Mouse (Mus musculus): Measurements from ENCODE around the gene Mrps34. TPM values are rescaled to one million over a fixed set of nuclear protein-coding genes. Genes with fewer than 3 reads are reported as not detected.

Gene Mrps34
- polyA plus RNA-seq, 1 experiment = 68.9 TPM

DNA sequence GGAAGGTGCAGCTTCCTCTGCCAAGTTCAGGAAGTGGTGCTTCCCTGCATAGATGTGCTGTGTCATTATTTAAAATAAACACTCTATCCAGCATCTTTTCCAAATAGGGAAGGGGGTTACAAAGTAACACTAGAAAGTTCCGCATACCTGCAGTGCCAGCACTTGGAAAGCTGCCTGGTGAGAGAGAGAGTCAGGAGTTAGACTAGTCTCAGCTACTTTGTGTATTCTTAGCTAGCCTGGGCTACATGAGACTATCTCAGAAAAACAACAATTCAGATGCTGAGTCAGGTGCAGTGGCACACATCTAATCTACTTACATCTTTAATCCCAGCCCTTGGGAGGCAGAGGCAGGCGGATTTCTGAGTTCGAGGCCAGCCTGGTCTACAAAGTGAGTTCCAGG lies 33.1 kb upstream of the Mrps34 start:
- TF ChIP-seq POLR2A (IDR thresholded peaks at IDR 0.05; ENCODE audit: low read depth, low read length) (no peak), CTCF (IDR thresholded peaks at IDR 0.05; ENCODE audit: extremely low read depth, insufficient read depth, insufficient read length, insufficient replicate concordance) (no peak)
- Histone ChIP-seq H3K27me3 (ENCODE audit: control insufficient read depth, insufficient read depth, low read length) (no peaks in the 10 kb centered on the region), H3K4me1 (ENCODE audit: control insufficient read depth, insufficient read depth, insufficient read length) (no peaks in the 10 kb centered on the region), H3K4me3 (ENCODE audit: extremely low read depth, insufficient read depth, insufficient read length) (no peak overlapping the region), H3K36me3 (ENCODE audit: control insufficient read depth, insufficient read depth, low read length) (peaks cover 40% of the 10 kb centered on the region), H3K27ac (ENCODE audit: insufficient read depth, low read length) (no peak overlapping the region)
- DNase-seq (ENCODE audit: low read depth in 1 of 2, low spot score in 2 of 2) = no peak
- 95% methylated on average over 3 of the region's 3 CpGs for WGBS

DNA sequence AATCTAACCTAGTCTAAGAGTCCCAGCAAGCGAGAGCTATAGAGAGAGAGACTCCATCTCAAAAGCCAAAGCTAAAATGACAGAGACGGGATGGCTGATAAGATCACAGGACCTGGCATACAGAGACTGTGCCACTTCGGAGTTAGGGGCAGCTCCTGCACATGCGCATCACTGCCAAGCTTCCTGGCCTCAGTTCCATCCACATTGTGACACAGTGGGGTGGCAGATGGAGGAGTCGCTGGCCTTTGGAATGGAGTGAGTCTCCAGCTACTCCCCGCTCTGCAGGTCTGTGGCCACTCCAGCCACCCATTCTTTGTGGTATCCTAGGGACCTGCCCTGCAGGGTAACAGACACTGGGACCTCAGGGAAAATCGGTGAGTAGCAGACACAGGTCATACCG lies 29.1 kb upstream of the Mrps34 start, which contains the start of gene Igfals:
TSS of gene Igfals (plus strand) at position 222 of the 400 bp plus-strand sequence.
- no peak for DNase-seq (ENCODE audit: low read depth in 1 of 2, low spot score in 2 of 2)
- Histone ChIP-seq H3K4me1 (ENCODE audit: control insufficient read depth, insufficient read depth, insufficient read length) (no peaks in the 10 kb centered on the region), H3K36me3 (ENCODE audit: control insufficient read depth, insufficient read depth, low read length) (peaks cover 30% of the 10 kb centered on the region), H3K4me3 (ENCODE audit: extremely low read depth, insufficient read depth, insufficient read length) (no peak within 1 kb of the TSS), H3K27ac (ENCODE audit: insufficient read depth, low read length) (no peak within 1 kb of the TSS), H3K27me3 (ENCODE audit: control insufficient read depth, insufficient read depth, low read length) (no peaks in the 10 kb centered on the region)
- WGBS = 92% methylated on average over 8 of the region's 8 CpGs
- no peak for TF ChIP-seq POLR2A (IDR thresholded peaks at IDR 0.05; ENCODE audit: low read depth, low read length)
- no peak for TF ChIP-seq CTCF (IDR thresholded peaks at IDR 0.05; ENCODE audit: extremely low read depth, insufficient read depth, insufficient read length, insufficient replicate concordance)

- no peak for TF ChIP-seq POLR2A (IDR thresholded peaks at IDR 0.05; ENCODE audit: low read depth, low read length)
- no peak for TF ChIP-seq CTCF (IDR thresholded peaks at IDR 0.05; ENCODE audit: extremely low read depth, insufficient read depth, insufficient read length, insufficient replicate concordance)
- Histone ChIP-seq H3K4me1 (ENCODE audit: control insufficient read depth, insufficient read depth, insufficient read length) (no peaks in the 10 kb centered on the region), H3K27me3 (ENCODE audit: control insufficient read depth, insufficient read depth, low read length) (no peaks in the 10 kb centered on the region), H3K27ac (ENCODE audit: insufficient read depth, low read length) (no peak overlapping the region), H3K4me3 (ENCODE audit: extremely low read depth, insufficient read depth, insufficient read length) (no peak overlapping the region), H3K36me3 (ENCODE audit: control insufficient read depth, insufficient read depth, low read length) (peaks cover 19% of the 10 kb centered on the region)
- WGBS = 95% methylated on average over 10 of the region's 10 CpGs
- no peak for DNase-seq (ENCODE audit: low read depth in 1 of 2, low spot score in 2 of 2)
These were observed 27.0 kb upstream of the Mrps34 start for GRCm38 (mm10) chr17:24867914-24868313.

- Histone ChIP-seq H3K27ac (ENCODE audit: insufficient read depth, low read length) (no peak overlapping the region), H3K27me3 (ENCODE audit: control insufficient read depth, insufficient read depth, low read length) (no peaks in the 10 kb centered on the region), H3K4me1 (ENCODE audit: control insufficient read depth, insufficient read depth, insufficient read length) (no peaks in the 10 kb centered on the region), H3K36me3 (ENCODE audit: control insufficient read depth, insufficient read depth, low read length) (no peaks in the 10 kb centered on the region), H3K4me3 (ENCODE audit: extremely low read depth, insufficient read depth, insufficient read length) (no peak overlapping the region)
- DNase-seq (ENCODE audit: low read depth in 1 of 2, low spot score in 2 of 2) = no peak
- TF ChIP-seq POLR2A (IDR thresholded peaks at IDR 0.05; ENCODE audit: low read depth, low read length) (no peak), CTCF (IDR thresholded peaks at IDR 0.05; ENCODE audit: extremely low read depth, insufficient read depth, insufficient read length, insufficient replicate concordance) (no peak)
- 69% methylated on average over 4 of the region's 4 CpGs for WGBS
These were observed 21.1 kb upstream of the Mrps34 start for GRCm38 (mm10) chr17:24873695-24874404.

DNA sequence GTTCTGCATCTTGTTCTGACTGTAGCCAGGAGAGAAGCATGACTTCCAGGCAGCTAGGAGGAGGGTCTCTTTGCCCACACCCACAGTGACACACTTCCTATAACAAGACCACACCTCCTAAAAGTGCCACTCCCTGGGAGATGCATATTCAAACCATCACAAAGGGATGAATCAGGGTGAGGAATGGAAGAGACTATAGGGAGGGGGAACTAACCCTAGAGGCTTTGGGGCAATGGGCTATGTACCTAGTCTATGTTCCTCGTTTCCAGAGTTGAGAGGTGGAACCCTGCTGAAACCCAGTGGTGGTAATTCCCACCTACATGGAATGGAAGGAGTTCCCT lies 20.5 kb upstream of the Mrps34 start:
- no peaks in the 10 kb centered on the region for H3K4me1 ChIP-seq (ENCODE audit: control insufficient read depth, insufficient read depth, insufficient read length)
- no peak for DNase-seq (ENCODE audit: low read depth in 1 of 2, low spot score in 2 of 2)
- no peaks in the 10 kb centered on the region for H3K27me3 ChIP-seq (ENCODE audit: control insufficient read depth, insufficient read depth, low read length)
- H3K27ac ChIP-seq (ENCODE audit: insufficient read depth, low read length) = no peak overlapping the region
- TF ChIP-seq CTCF (IDR thresholded peaks at IDR 0.05; ENCODE audit: extremely low read depth, insufficient read depth, insufficient read length, insufficient replicate concordance) (no peak), POLR2A (IDR thresholded peaks at IDR 0.05; ENCODE audit: low read depth, low read length) (no peak)
- no peaks in the 10 kb centered on the region for H3K36me3 ChIP-seq (ENCODE audit: control insufficient read depth, insufficient read depth, low read length)
- WGBS = 38% methylated on average over 1 of the region's 1 CpGs
- no peak overlapping the region for H3K4me3 ChIP-seq (ENCODE audit: extremely low read depth, insufficient read depth, insufficient read length)

- Histone ChIP-seq H3K27me3 (ENCODE audit: control insufficient read depth, insufficient read depth, low read length) (no peaks in the 10 kb centered on the region), H3K36me3 (ENCODE audit: control insufficient read depth, insufficient read depth, low read length) (no peaks in the 10 kb centered on the region), H3K4me3 (ENCODE audit: extremely low read depth, insufficient read depth, insufficient read length) (no peak overlapping the region), H3K4me1 (ENCODE audit: control insufficient read depth, insufficient read depth, insufficient read length) (no peaks in the 10 kb centered on the region), H3K27ac (ENCODE audit: insufficient read depth, low read length) (no peak overlapping the region)
- DNase-seq (ENCODE audit: low read depth in 1 of 2, low spot score in 2 of 2) = no peak
- no peak for TF ChIP-seq POLR2A (IDR thresholded peaks at IDR 0.05; ENCODE audit: low read depth, low read length)
- no peak for TF ChIP-seq CTCF (IDR thresholded peaks at IDR 0.05; ENCODE audit: extremely low read depth, insufficient read depth, insufficient read length, insufficient replicate concordance)
- WGBS = 90% methylated on average over 8 of the region's 8 CpGs
These were observed 19.9 kb upstream of the Mrps34 start for GRCm38 (mm10) chr17:24874989-24875388.

- no peaks in the 10 kb centered on the region for H3K27me3 ChIP-seq (ENCODE audit: control insufficient read depth, insufficient read depth, low read length)
- H3K4me3 ChIP-seq (ENCODE audit: extremely low read depth, insufficient read depth, insufficient read length) = no peak overlapping the region
- no peaks in the 10 kb centered on the region; the same call in 1 of the 2 replicates for H3K36me3 ChIP-seq (ENCODE audit: control insufficient read depth, insufficient read depth, low read length)
- TF ChIP-seq CTCF (IDR thresholded peaks at IDR 0.05; ENCODE audit: extremely low read depth, insufficient read depth, insufficient read length, insufficient replicate concordance) (no peak), POLR2A (IDR thresholded peaks at IDR 0.05; ENCODE audit: low read depth, low read length) (no peak)
- H3K27ac ChIP-seq (ENCODE audit: insufficient read depth, low read length) = no peak overlapping the region
- 83% methylated on average over 10 of the region's 10 CpGs for WGBS
- no peak for DNase-seq (ENCODE audit: low read depth in 1 of 2, low spot score in 2 of 2)
- no peaks in the 10 kb centered on the region for H3K4me1 ChIP-seq (ENCODE audit: control insufficient read depth, insufficient read depth, insufficient read length)
These were observed 17.4 kb upstream of the Mrps34 start for GRCm38 (mm10) chr17:24877336-24878116.
